Mouse (Mus musculus) intestine, embryonic 16.5 days (tissue): ENCODE data around the gene Ptges3. TPM values are rescaled to one million over a fixed set of nuclear protein-coding genes. Genes with fewer than 3 reads are reported as not detected.
"Not testable (repeated sequence)": the region's sequence is repeated elsewhere in the genome, so short reads cannot be mapped to it uniquely, and the experiment has no call there.

ENCODE experiments used
- ATAC-seq: fragments of 200-750 bp; cut with Nextera tagmentation; 2 replicates; pipeline ENCODE4 v1.8.0; 2017; ENCODE audit warnings: moderate TSS enrichment, moderate library complexity
- H3K27ac ChIP-seq: fragments of 300-500 bp; sonication (generic); 2 replicates; pipeline ENCODE4 v1.5.1; 2014; ENCODE audit warnings: mild to moderate bottlenecking, low read length
- H3K27me3 ChIP-seq: fragments of 300-500 bp; sonication (generic); replicated peaks from 2 replicates; pipeline ENCODE4 v1.6.1; 2014; ENCODE audit warnings: low read length, control low read depth, mixed read lengths; ENCODE audit not compliant: control insufficient read depth, insufficient read depth
- H3K36me3 ChIP-seq: fragments of 300-500 bp; sonication (generic); 2 replicates; pipeline ENCODE4 v1.6.1; 2014; ENCODE audit warnings: low read length, control low read depth; ENCODE audit not compliant: control insufficient read depth, insufficient read depth
- H3K4me1 ChIP-seq: fragments of 300-500 bp; sonication (generic); 2 replicates; pipeline ENCODE4 v1.6.1; 2014; ENCODE audit warnings: low read length, control low read depth, mixed read lengths; ENCODE audit not compliant: control insufficient read depth, insufficient read depth
- H3K4me2 ChIP-seq: fragments of 300-500 bp; sonication (generic); 2 replicates; pipeline ENCODE4 v1.6.1; 2014; ENCODE audit warnings: low read depth, low read length, control low read depth
- H3K4me3 ChIP-seq: fragments of 300-500 bp; sonication (generic); 2 replicates; pipeline ENCODE4 v1.5.1; 2014; ENCODE audit warnings: mild to moderate bottlenecking, low read length
- H3K9ac ChIP-seq: fragments of 300-500 bp; sonication (generic); 2 replicates; pipeline ENCODE4 v1.6.1; 2014; ENCODE audit warnings: low read depth, low read length
- H3K9me3 ChIP-seq: fragments of 300-500 bp; sonication (generic); 2 replicates; pipeline ENCODE4 v1.6.1; 2016; ENCODE audit warnings: low read length, control low read depth; ENCODE audit not compliant: control insufficient read depth
- WGBS: fragments of 180-500 bp; shearing (Covaris S2); extraction: QIAGEN DNeasy Blood & Tissue Kit; methylation state at CpG from one replicate; pipeline ENCODE4 v1.1.7; 2014; 5-methylcytosine and 5-hydroxymethylcytosine counted together
- polyA plus RNA-seq: library from polyadenylated mRNA; unstranded; fragments of >200 nt; fragmentation: Nextera tagmentation; extraction: Ambion mirVana; gene quantifications from 2 replicates; pipeline ENCODE4 v1.2.1, GENCODE M21; 2015

Ptges3 gene
- polyA plus RNA-seq, 1 experiment from 2014 or later, result 401 TPM

GRCm38 (mm10) chr10:128052136-128052535 lies 6.6 kb upstream of the Ptges3 start:
- 100% methylated on average over 1 of the region's 2 CpGs for WGBS
- not testable (repeated sequence) for H3K4me2 ChIP-seq, H3K27ac ChIP-seq, H3K9ac ChIP-seq, H3K9me3 ChIP-seq, H3K4me3 ChIP-seq, H3K4me1 ChIP-seq, ATAC-seq, H3K27me3 ChIP-seq
- peaks cover 11% of the 10 kb centered on the region for H3K36me3 ChIP-seq

GRCm38 (mm10) chr10:128053001-128053400 lies 5.8 kb upstream of the Ptges3 start:
- Histone ChIP-seq H3K4me1 (peaks cover 4% of the 10 kb centered on the region; the same call in 1 of the 2 replicates), H3K27ac (no peak overlapping the region), H3K36me3 (peaks cover 11% of the 10 kb centered on the region), H3K9me3 (no peaks in the 10 kb centered on the region), H3K9ac (no peak overlapping the region), H3K4me2 (no peak overlapping the region), H3K4me3 (no peak overlapping the region), H3K27me3 (no peaks in the 10 kb centered on the region)
- no peak for ATAC-seq
- WGBS, result 94% methylated on average over 8 of the region's 8 CpGs

- peak overlapping the region; percentile 96 for H3K9ac ChIP-seq
- WGBS, result under 1% methylated on average over 18 of the region's 18 CpGs
- ATAC-seq, result no peak
Measured at GRCm38 (mm10) chr10:128058184-128058583, 570 bp upstream of the Ptges3 start.

GRCm38 (mm10) chr10:128059207-128059981 lies 640 bp downstream of the Ptges3 start:
- Histone ChIP-seq H3K27ac (peak overlapping the region; percentile 98), H3K9ac (peak overlapping the region; percentile 96), H3K27me3 (no peaks in the 10 kb centered on the region), H3K9me3 (no peaks in the 10 kb centered on the region), H3K36me3 (no peaks in the 10 kb centered on the region; the same call in 1 of the 2 replicates), H3K4me3 (peak overlapping the region; percentile 98), H3K4me1 (peaks cover 19% of the 10 kb centered on the region), H3K4me2 (peak overlapping the region; percentile 70)
- WGBS, result under 1% methylated on average over 58 of the region's 62 CpGs
- peak; percentile 65 for ATAC-seq

More at GRCm38 (mm10) chr10:128058184-128058583, 570 bp upstream of the Ptges3 start:
- Histone ChIP-seq H3K4me1 (peaks cover 19% of the 10 kb centered on the region), H3K4me2 (peak overlapping the region; percentile 88), H3K9me3 (no peaks in the 10 kb centered on the region), H3K4me3 (peak overlapping the region; percentile 98), H3K27me3 (no peaks in the 10 kb centered on the region), H3K27ac (peak overlapping the region; percentile 98), H3K36me3 (no peaks in the 10 kb centered on the region)

- H3K9ac ChIP-seq, result no peak overlapping the region; the same call in 1 of the 2 replicates
- 81% methylated on average over 5 of the region's 5 CpGs for WGBS
- peak overlapping the region; percentile 98 for H3K4me3 ChIP-seq
- no peaks in the 10 kb centered on the region; the same call in none of the 2 replicates for H3K36me3 ChIP-seq
- ATAC-seq, result no peak
- no peaks in the 10 kb centered on the region for H3K9me3 ChIP-seq
- H3K4me1 ChIP-seq, result peaks cover 19% of the 10 kb centered on the region
- H3K27me3 ChIP-seq, result no peaks in the 10 kb centered on the region
- no peak overlapping the region for H3K27ac ChIP-seq
- H3K4me2 ChIP-seq, result peak overlapping the region; percentile 70
Measured at GRCm38 (mm10) chr10:128061109-128061508, 2.4 kb downstream of the Ptges3 start.

- Histone ChIP-seq H3K9ac (no peak overlapping the region), H3K4me1 (peaks cover 19% of the 10 kb centered on the region), H3K27ac (no peak overlapping the region), H3K4me2 (no peak overlapping the region), H3K9me3 (no peaks in the 10 kb centered on the region), H3K36me3 (no peaks in the 10 kb centered on the region; the same call in none of the 2 replicates), H3K4me3 (no peak overlapping the region), H3K27me3 (no peaks in the 10 kb centered on the region)
- no peak for ATAC-seq
- 93% methylated on average over 6 of the region's 6 CpGs for WGBS
Measured at GRCm38 (mm10) chr10:128062221-128062989, 3.7 kb downstream of the Ptges3 start.

GRCm38 (mm10) chr10:128066072-128066471 lies 7.3 kb downstream of the Ptges3 start:
- H3K4me1 ChIP-seq, result peaks cover 10% of the 10 kb centered on the region; the same call in 1 of the 2 replicates
- no peak overlapping the region for H3K4me2 ChIP-seq
- H3K36me3 ChIP-seq, result peaks cover 16% of the 10 kb centered on the region
- H3K27me3 ChIP-seq, result no peaks in the 10 kb centered on the region
- H3K4me3 ChIP-seq, result no peak overlapping the region
- ATAC-seq, result no peak
- H3K27ac ChIP-seq, result no peak overlapping the region
- 77% methylated on average over 5 of the region's 5 CpGs for WGBS
- no peaks in the 10 kb centered on the region for H3K9me3 ChIP-seq
- no peak overlapping the region for H3K9ac ChIP-seq

- H3K9ac ChIP-seq, result no peak overlapping the region
- WGBS, result 95% methylated on average over 4 of the region's 4 CpGs
- H3K4me2 ChIP-seq, result no peak overlapping the region
- H3K36me3 ChIP-seq, result peaks cover 24% of the 10 kb centered on the region
- H3K27ac ChIP-seq, result no peak overlapping the region
- H3K4me3 ChIP-seq, result no peak overlapping the region
- H3K27me3 ChIP-seq, result no peaks in the 10 kb centered on the region
- no peaks in the 10 kb centered on the region for H3K4me1 ChIP-seq
- H3K9me3 ChIP-seq, result no peaks in the 10 kb centered on the region
- ATAC-seq, result no peak
Measured at GRCm38 (mm10) chr10:128069201-128069600, 10.4 kb downstream of the Ptges3 start.

GRCm38 (mm10) chr10:128070432-128070831 lies 11.7 kb downstream of the Ptges3 start:
- H3K9ac ChIP-seq, H3K4me3 ChIP-seq, H3K4me1 ChIP-seq, H3K27me3 ChIP-seq, H3K27ac ChIP-seq, H3K9me3 ChIP-seq, H3K4me2 ChIP-seq, ATAC-seq: not testable (repeated sequence)
- peaks cover 24% of the 10 kb centered on the region for H3K36me3 ChIP-seq
- 92% methylated on average over 2 of the region's 2 CpGs for WGBS
